Mouse (Mus musculus): Measurements from ENCODE around the gene Akt3.

DNA sequence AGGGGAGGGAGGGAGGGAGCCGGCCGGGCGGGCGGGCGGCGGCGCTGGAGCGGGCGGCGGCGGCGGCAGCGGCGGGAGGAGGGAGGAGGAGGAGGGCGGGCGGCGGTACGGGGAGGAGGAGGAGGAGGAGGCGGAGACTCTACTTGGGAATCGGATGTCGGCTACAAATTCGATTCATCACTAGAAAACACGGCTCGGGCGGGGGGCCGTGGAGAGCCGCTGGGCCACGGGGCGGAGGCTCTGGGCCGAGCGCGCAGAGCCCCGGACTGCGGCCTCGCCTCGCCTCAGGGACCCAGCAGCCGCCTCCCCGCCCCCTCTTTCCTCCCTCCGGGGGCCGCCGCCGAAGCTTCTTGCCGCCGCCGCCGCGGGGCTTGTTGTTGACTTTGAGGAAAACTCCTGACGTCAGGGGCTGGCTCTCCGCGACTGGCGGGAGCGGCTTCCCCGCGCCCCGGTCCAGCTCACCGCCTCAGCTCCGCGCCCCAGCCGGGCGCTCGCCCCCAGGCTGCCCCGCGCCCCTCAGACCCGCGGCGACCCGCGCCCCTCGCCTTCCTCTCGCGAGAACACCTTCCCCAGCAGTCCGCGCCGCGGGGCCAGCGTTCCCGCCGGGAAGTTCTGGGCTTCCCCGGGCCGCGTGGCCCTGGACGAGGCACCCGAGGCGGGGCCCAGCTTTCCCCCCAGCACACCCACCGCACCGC lies 487 bp upstream of the Akt3 start:
- no peak for TF ChIP-seq CTCF (IDR thresholded peaks at IDR 0.05; ENCODE audit: extremely low read depth, insufficient read depth, insufficient read length, insufficient replicate concordance)
- peak; percentile 9 for TF ChIP-seq POLR2A (IDR thresholded peaks at IDR 0.05; ENCODE audit: low read depth, low read length)

Data from spleen, adult 2 months (tissue).